Mouse (Mus musculus): ENCODE results near the gene Stra8.

The Stra8 gene

GRCm38 (mm10) chr6:34946486-34947079 is 26.6 kb downstream of the Stra8 start:
- no peak for DNase-seq

GRCm38 (mm10) chr6:34948461-34948860 is 28.5 kb downstream of the Stra8 start:
- DNase-seq, result no peak

DNA sequence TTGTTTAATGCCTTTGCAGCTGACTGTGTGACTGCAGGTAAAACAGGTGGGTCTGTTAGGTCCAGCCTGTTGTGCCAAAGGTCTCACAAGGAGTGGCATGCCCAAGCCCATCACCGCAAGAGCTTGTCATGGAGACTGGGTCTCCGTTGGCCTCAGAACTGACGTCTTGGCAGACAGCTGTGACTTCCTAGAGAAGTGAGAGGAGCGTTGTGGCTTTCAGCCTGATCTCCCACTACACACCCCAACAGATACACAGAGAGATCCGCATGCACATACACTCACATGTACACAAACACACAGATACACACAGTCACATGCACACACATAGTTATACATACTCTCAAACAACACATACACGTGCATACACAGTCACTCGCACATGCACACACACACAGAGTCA is 31.6 kb downstream of the Stra8 start:
- DNase-seq, result no peak

DNA sequence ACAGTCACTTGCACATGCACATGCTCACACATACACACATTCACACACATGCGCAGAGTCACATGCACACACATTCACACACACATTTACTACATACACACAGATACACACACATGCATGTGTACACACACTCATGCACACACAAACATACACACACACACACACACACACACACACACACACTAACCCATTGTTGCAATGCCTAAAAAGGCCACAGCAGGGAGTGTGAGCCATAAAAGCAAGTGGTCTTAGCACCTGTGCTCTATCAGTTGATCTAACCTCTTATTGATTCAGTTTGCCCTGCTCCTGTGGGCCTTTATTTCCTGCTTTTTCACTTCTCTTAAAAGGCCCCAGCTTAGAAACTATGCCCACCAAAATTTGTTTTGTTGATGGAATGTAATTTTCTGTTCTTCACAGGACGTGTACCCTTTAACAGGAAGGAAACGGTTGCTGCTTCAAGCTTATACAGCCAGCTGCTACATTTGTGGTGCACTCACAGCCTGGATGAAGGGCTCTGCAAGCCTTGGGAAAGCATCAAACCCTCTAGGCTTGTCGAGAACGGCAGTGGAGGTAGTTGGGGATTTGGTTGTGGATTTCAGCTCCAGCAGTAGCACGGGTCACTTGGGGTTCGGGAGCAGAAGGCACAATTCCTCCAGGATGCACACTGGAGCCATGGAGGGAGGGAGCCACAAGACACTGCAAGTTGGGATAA is 32.1 kb downstream of the Stra8 start:
- DNase-seq, result no peak

GRCm38 (mm10) chr6:34954926-34955861 is 35.2 kb downstream of the Stra8 start:
- DNase-seq, result peak; percentile 8

DNA sequence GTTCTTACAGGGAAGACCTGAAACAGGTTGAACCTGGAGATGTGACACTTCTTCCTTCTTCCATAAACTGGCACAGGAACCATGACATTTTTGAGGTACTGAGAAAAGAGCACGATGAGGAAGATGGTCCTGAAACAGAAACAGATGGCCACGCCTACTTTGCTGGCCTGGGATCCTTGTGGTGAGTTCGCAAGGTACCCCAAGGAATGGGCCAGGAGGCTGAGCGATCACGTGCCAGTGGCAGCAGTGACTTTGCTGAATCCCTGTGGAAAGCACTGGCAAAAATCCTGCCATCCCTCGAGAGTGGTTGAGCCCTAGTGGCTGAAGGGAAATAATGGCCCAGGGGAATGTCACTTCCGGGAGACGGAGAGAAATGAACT is 35.9 kb downstream of the Stra8 start:
- DNase-seq, result no peak

DNA sequence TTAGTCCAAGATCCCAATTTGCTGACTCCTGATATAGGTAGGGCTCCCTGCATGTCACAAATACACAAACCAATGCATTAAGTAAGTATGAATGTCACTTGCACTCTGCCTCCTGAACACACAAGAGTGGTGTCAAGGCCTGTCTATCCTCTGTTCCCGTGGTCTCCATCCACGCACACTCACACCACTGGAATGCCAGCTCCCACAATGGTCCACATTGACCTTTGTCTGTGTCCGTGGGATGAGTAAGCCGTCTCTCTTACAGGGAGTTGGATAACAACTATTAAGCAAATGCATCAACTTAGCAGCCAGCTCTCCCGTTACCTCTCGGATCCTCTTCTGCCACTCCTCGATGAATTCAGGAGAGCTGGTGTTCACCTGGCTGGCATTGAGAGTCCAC is 39.2 kb downstream of the Stra8 start:
- no peak for DNase-seq

GRCm38 (mm10) chr6:34964550-34964949 is 44.6 kb downstream of the Stra8 start:
- no peak for DNase-seq

- DNase-seq, result no peak
These were observed 46.0 kb downstream of the Stra8 start for GRCm38 (mm10) chr6:34965819-34966539.

DNA sequence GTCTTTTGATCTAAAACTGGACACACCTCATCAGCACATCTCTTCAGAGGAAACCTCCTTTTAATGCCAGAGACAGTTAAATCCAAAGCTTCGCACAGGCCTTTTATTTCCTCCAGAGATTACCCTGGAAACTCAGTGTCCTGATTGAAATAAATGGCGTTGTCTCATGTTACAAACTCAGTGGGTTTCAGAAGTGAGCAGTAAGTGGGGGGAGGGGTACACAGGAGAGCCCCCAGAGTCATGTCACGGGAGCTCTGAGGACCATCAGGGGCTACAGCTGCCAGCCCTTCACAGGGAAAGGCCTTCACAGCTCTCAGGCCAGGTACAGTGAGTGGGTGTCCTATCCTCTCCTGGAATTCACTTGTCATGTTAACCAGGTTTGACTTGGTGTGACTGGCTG is 51.2 kb downstream of the Stra8 start:
- no peak for DNase-seq

- no peak for DNase-seq
These were observed 59.3 kb downstream of the Stra8 start for GRCm38 (mm10) chr6:34979291-34979690.

GRCm38 (mm10) chr6:34980661-34981060 is 60.7 kb downstream of the Stra8 start:
- no peak for DNase-seq

DNA sequence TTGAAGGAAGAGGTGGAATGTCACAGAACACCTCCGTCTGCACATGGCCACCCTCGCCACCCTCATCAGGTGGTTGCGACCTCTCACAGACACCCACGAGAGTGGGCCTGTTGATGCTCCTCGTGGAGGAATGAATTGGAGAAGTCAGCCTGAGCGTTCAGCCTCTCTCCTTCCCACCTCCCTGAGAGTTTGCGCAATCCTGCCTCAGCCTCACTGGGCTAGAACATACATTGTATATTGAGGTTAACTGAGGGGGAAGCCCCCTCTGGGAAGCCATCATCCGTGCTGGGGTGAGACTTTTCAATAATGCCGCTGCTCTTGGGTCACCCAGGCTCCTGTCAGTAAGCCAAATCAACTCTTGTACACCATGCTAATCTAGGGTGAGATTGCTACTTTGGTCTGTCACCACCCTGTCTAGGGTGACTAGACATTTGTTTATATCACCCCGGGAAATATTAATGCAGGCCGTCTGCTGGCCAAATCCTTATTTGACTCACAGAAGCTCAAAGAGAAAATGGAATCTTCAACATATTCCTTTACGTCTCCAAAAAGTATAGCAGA is 67.2 kb downstream of the Stra8 start:
- no peak for DNase-seq

GRCm38 (mm10) chr6:34988081-34988761 is 68.3 kb downstream of the Stra8 start, which contains the start of gene Slc23a4:
Gene Slc23a4, minus strand, starts transcription at chr6:34988404.
- DNase-seq, result no peak

Data from kidney, adult 11 months (tissue).